Mouse (Mus musculus): ENCODE measurements around the gene Gm49383.

The Gm49383 gene

GRCm38 (mm10) chr12:69196444-69197377 lies at the start of gene Gm49383:
TSS of gene Gm49383 (minus strand) at chr12:69197104.
- peak; percentile 83 for DNase-seq (ENCODE audit: low read depth, low spot score)

GRCm38 (mm10) chr12:69241771-69242431 lies 45.0 kb upstream of the Gm49383 start:
- peak; percentile 77 for DNase-seq (ENCODE audit: low read depth, low spot score)

- no peak for DNase-seq (ENCODE audit: low read depth, low spot score)
Observed at GRCm38 (mm10) chr12:69241405-69241770, 44.5 kb upstream of the Gm49383 start.

- no peak for DNase-seq (ENCODE audit: low read depth, low spot score)
Observed at GRCm38 (mm10) chr12:69240876-69241275, 44.0 kb upstream of the Gm49383 start, which contains the start of gene Klhdc1. TSS of gene Klhdc1 (plus strand) at chr12:69241176.

GRCm38 (mm10) chr12:69238284-69238683 lies 41.4 kb upstream of the Gm49383 start:
- DNase-seq (ENCODE audit: low read depth, low spot score), result no peak

GRCm38 (mm10) chr12:69235782-69236181 lies 38.9 kb upstream of the Gm49383 start:
- DNase-seq (ENCODE audit: low read depth, low spot score), result no peak

GRCm38 (mm10) chr12:69229251-69229650 lies 32.3 kb upstream of the Gm49383 start:
- DNase-seq (ENCODE audit: low read depth, low spot score), result peak; percentile 68

- peak; percentile 87 for DNase-seq (ENCODE audit: low read depth, low spot score)
Observed at GRCm38 (mm10) chr12:69227776-69228466, 31.0 kb upstream of the Gm49383 start, which contains the start of gene Pole2. TSS of gene Pole2 (minus strand) at chr12:69228195.

GRCm38 (mm10) chr12:69220613-69221277 lies 23.8 kb upstream of the Gm49383 start:
- DNase-seq (ENCODE audit: low read depth, low spot score), result no peak

GRCm38 (mm10) chr12:69216587-69216986 lies 19.7 kb upstream of the Gm49383 start:
- DNase-seq (ENCODE audit: low read depth, low spot score), result no peak

- no peak for DNase-seq (ENCODE audit: low read depth, low spot score)
Observed at GRCm38 (mm10) chr12:69215000-69215785, 18.3 kb upstream of the Gm49383 start.

GRCm38 (mm10) chr12:69214393-69214792 lies 17.5 kb upstream of the Gm49383 start:
- no peak for DNase-seq (ENCODE audit: low read depth, low spot score)

- DNase-seq (ENCODE audit: low read depth, low spot score), result no peak
Observed at GRCm38 (mm10) chr12:69213186-69213777, 16.4 kb upstream of the Gm49383 start.

GRCm38 (mm10) chr12:69211057-69211456 lies 14.2 kb upstream of the Gm49383 start:
- DNase-seq (ENCODE audit: low read depth, low spot score), result peak; percentile 37

GRCm38 (mm10) chr12:69210056-69210979 lies 13.4 kb upstream of the Gm49383 start:
- DNase-seq (ENCODE audit: low read depth, low spot score), result no peak

- peak; percentile 23 for DNase-seq (ENCODE audit: low read depth, low spot score)
Observed at GRCm38 (mm10) chr12:69208520-69208919, 11.6 kb upstream of the Gm49383 start.

- DNase-seq (ENCODE audit: low read depth, low spot score), result no peak
Observed at GRCm38 (mm10) chr12:69207926-69208325, 11.0 kb upstream of the Gm49383 start.

- DNase-seq (ENCODE audit: low read depth, low spot score), result no peak
Observed at GRCm38 (mm10) chr12:69207396-69207795, 10.5 kb upstream of the Gm49383 start.

Measured in CD4-positive helper T cell, adult 2 months (primary cell).